Mouse (Mus musculus) kidney, adult 11 months (tissue): ENCODE results near the gene Sncb.

Experiments
- DNase-seq: peaks from one replicate; pipeline ENCODE4 v3.0.0; 2022

Gene Sncb

GRCm38 (mm10) chr13:54781086-54781485 is 14.7 kb upstream of the Sncb start:
- DNase-seq, result no peak

GRCm38 (mm10) chr13:54780592-54780991 is 14.2 kb upstream of the Sncb start:
- no peak for DNase-seq

GRCm38 (mm10) chr13:54767012-54767411 is 617 bp upstream of the Sncb start:
- DNase-seq, result no peak

- DNase-seq, result no peak
Observed at GRCm38 (mm10) chr13:54765281-54766191, 859 bp downstream of the Sncb start.

- no peak for DNase-seq
Observed at GRCm38 (mm10) chr13:54760906-54761305, 5.5 kb downstream of the Sncb start.

GRCm38 (mm10) chr13:54760164-54760795 is 6.1 kb downstream of the Sncb start:
- no peak for DNase-seq

GRCm38 (mm10) chr13:54759496-54759895 is 6.9 kb downstream of the Sncb start:
- no peak for DNase-seq

- DNase-seq, result no peak
Observed at GRCm38 (mm10) chr13:54758756-54759470, 7.5 kb downstream of the Sncb start.

- peak; percentile 59 for DNase-seq
Observed at GRCm38 (mm10) chr13:54758045-54758755, 8.2 kb downstream of the Sncb start.

- DNase-seq, result no peak
Observed at GRCm38 (mm10) chr13:54757093-54757830, 9.1 kb downstream of the Sncb start.

GRCm38 (mm10) chr13:54756156-54756712 is 10.2 kb downstream of the Sncb start:
- no peak for DNase-seq

- no peak for DNase-seq
Observed at GRCm38 (mm10) chr13:54755201-54755830, 11.1 kb downstream of the Sncb start.

GRCm38 (mm10) chr13:54754169-54755080 is 12.0 kb downstream of the Sncb start:
- DNase-seq, result no peak

- DNase-seq, result no peak
Observed at GRCm38 (mm10) chr13:54753733-54754132, 12.7 kb downstream of the Sncb start.

GRCm38 (mm10) chr13:54752656-54753055 is 13.7 kb downstream of the Sncb start:
- no peak for DNase-seq

- DNase-seq, result no peak
Observed at GRCm38 (mm10) chr13:54750699-54751098, 15.7 kb downstream of the Sncb start.

GRCm38 (mm10) chr13:54749864-54750411 is 16.5 kb downstream of the Sncb start, which contains the start of gene Gprin1:
Gprin1 (minus strand) TSS chr13:54749874.
- DNase-seq, result no peak

GRCm38 (mm10) chr13:54749061-54749863 is 17.1 kb downstream of the Sncb start:
- DNase-seq, result no peak

- no peak for DNase-seq
Observed at GRCm38 (mm10) chr13:54748721-54749060, 17.7 kb downstream of the Sncb start.
